Mouse (Mus musculus): ENCODE results near the gene Tmem179b.
A peak's percentile ranks its signal among the peaks of the same experiment; 100 is the strongest.

Gene Tmem179b

GRCm38 (mm10) chr19:8727495-8728114, 46.7 kb downstream of the Tmem179b start:
- DNase-seq: no peak

DNA sequence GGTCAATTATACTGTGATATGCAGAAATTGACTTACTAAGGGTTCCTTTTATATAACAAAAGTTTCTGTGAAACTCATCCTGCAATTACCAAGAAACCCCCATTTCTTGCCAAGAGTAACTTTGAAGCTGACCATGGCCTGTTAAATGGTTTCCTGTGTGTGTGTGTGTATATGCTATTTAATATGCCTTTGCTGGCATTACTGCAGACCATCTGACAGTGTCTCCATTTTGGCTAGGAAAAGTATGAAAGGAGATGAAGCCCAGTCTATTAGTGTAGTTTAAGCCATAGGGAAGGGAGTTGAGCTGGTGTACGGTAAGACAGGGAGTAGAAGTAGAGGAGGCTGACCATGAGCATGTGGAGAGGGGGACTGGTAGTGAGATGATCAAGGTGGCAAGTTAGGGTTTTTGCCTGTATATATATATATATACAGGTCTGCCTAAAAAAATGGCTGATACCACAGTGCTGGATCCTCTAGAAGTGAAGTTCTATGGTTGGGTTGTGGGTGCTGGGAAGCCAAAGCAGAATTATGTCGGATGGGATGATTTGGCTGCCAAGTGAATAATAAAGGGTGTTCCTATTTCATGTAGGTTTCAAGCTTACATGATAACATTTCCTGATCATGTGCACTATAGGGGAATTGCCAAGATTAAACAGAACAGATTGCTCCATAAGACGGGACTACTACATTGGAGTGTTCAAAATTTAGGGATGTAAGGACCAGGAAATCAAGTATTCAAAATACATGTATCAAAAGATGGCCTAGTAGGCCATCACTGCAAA, 47.5 kb downstream of the Tmem179b start:
- DNase-seq: no peak

DNA sequence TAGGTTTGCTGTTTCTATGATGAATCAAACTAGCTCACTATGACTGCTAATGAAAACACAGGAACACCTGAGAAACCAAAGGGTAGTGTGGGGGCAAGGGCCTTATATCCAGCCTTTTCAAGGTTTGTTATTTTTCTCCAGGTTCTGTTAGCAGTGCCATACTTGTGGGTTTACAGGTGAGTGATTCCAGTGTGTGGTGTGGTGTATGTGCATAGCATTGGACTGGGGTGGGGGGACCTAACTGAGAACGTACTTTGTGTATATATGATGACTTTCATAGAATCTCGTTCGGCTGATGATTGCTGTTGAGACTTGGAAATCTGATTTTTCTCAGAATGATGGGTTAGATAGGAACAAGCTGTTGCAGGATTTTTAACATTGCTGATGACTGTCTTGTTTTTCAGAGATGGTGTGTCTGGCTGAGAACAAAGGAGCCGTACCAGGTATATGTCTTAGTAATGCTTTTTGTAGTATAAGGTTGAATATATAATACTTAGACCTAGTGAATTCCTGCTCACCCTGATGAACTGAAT, 49.1 kb downstream of the Tmem179b start:
- no peak for DNase-seq

- DNase-seq: no peak
These were observed 49.9 kb downstream of the Tmem179b start for GRCm38 (mm10) chr19:8724392-8724791.

- DNase-seq: no peak
These were observed 50.5 kb downstream of the Tmem179b start for GRCm38 (mm10) chr19:8723574-8724346.

GRCm38 (mm10) chr19:8722907-8723573, 51.2 kb downstream of the Tmem179b start, which contains the start of gene Slc3a2:
TSS of gene Slc3a2 (minus strand) at chr19:8723369.
- DNase-seq: peak; percentile 98

GRCm38 (mm10) chr19:8722559-8722906, 51.7 kb downstream of the Tmem179b start:
- DNase-seq: no peak
